Mouse (Mus musculus) heart, embryonic 13.5 days (tissue): ENCODE results near the gene Ptpre. TPM values are rescaled to one million over a fixed set of nuclear protein-coding genes. Genes with fewer than 3 reads are reported as not detected.
"Not testable (repeated sequence)": the region's sequence is repeated elsewhere in the genome, so short reads cannot be mapped to it uniquely, and the experiment has no call there.

Source experiments
- ATAC-seq: fragments of 200-750 bp; cut with Nextera tagmentation; 2 replicates; pipeline ENCODE4 v1.8.0; 2017; ENCODE audit warnings: moderate TSS enrichment; ENCODE audit not compliant: insufficient number of reproducible peaks, low FRiP score, low TSS enrichment; ENCODE audit errors: extremely low read depth
- H3K27ac ChIP-seq: fragments of 300-500 bp; sonication (generic); replicated peaks from 2 replicates; pipeline ENCODE4 v1.5.1; 2015; ENCODE audit warnings: moderate library complexity, mild to moderate bottlenecking, inconsistent platforms
- H3K27me3 ChIP-seq: fragments of 300-500 bp; sonication (generic); replicated peaks from 2 replicates; pipeline ENCODE4 v1.6.1; 2015; ENCODE audit warnings: mild to moderate bottlenecking, inconsistent platforms
- H3K36me3 ChIP-seq: fragments of 300-500 bp; sonication (generic); 2 replicates; pipeline ENCODE4 v1.6.1; 2015; ENCODE audit warnings: mild to moderate bottlenecking, inconsistent platforms
- H3K4me1 ChIP-seq: fragments of 300-500 bp; sonication (generic); 2 replicates; pipeline ENCODE4 v1.6.1; 2015; ENCODE audit warnings: inconsistent platforms
- H3K4me2 ChIP-seq: fragments of 300-500 bp; sonication (generic); 2 replicates; pipeline ENCODE4 v1.6.1; 2015; ENCODE audit warnings: inconsistent platforms, mild to moderate bottlenecking, moderate library complexity
- H3K4me3 ChIP-seq: fragments of 300-500 bp; sonication (generic); 2 replicates; pipeline ENCODE4 v1.5.1; 2015; ENCODE audit warnings: moderate library complexity, mild to moderate bottlenecking, inconsistent platforms
- H3K9ac ChIP-seq: fragments of 300-500 bp; sonication (generic); 2 replicates; pipeline ENCODE4 v1.6.1; 2015; ENCODE audit warnings: inconsistent platforms, mild to moderate bottlenecking, moderate library complexity
- H3K9me3 ChIP-seq: fragments of 300-500 bp; sonication (generic); 2 replicates; pipeline ENCODE4 v1.6.1; 2016; ENCODE audit warnings: inconsistent platforms
- WGBS: fragments of 180-500 bp; shearing (Covaris S2); methylation state at CpG from one replicate; pipeline ENCODE4 v1.1.7; 2015; ENCODE audit warnings: mixed read lengths; 5-methylcytosine and 5-hydroxymethylcytosine counted together
- polyA plus RNA-seq: library from polyadenylated mRNA; unstranded; fragments of >200 nt; fragmentation: Nextera tagmentation; extraction: Ambion mirVana; gene quantifications from 2 replicates; pipeline ENCODE4 v1.2.1, GENCODE M21; 2015

Gene Ptpre
- polyA plus RNA-seq, 1 experiment from 2014 or later = 3.1 TPM

DNA sequence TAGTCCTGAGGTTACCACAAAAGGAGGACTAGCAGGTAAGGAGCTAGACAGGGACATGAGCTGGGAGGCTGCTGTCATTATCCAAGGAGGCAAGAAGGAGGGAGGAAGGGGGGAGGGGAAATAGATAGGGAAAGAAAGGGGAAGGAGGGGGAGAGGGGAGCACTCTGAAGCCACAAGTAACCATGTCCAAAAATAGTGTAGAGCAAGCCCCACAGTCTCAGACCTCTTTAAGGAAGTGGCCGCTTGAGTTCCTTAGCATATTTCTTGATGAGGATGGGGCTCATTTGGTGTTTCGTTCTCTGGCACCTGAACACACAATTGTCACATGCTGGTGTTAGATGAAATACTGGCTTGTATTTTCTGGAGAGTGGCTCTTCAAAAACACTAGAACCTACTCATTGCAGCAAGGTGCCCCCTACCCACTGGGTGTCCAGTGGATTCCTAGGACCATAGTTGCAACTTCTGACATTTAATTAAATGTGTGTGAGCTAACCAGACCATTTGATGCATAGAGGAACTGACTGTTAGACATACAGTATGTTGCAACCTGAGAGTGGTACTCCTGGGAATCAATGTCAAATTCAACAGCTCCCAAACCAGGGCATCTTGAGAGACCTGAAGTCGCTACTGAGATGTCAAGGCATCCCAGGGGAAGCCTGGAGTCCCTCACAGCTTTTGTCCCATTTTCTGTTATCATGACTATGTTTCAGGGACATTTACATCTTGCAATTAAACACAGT is 19.6 kb downstream of the Ptpre start:
- Histone ChIP-seq H3K36me3 (no peaks in the 10 kb centered on the region), H3K4me3 (no peak overlapping the region), H3K27me3 (peaks cover 12% of the 10 kb centered on the region; the same call in 1 of the 2 replicates), H3K4me2 (no peak overlapping the region), H3K4me1 (peaks cover 1% of the 10 kb centered on the region), H3K9me3 (no peaks in the 10 kb centered on the region), H3K27ac (no peak overlapping the region), H3K9ac (no peak overlapping the region)
- WGBS = 58% methylated on average over 3 of the region's 3 CpGs
- no peak for ATAC-seq

GRCm38 (mm10) chr7:135560280-135560679 is 23.0 kb downstream of the Ptpre start:
- Histone ChIP-seq H3K9me3 (no peaks in the 10 kb centered on the region), H3K4me1 (no peaks in the 10 kb centered on the region), H3K36me3 (no peaks in the 10 kb centered on the region), H3K27ac (no peak overlapping the region), H3K9ac (no peak overlapping the region), H3K4me2 (no peak overlapping the region), H3K4me3 (no peak overlapping the region), H3K27me3 (peaks cover under 1% of the 10 kb centered on the region; the same call in 1 of the 2 replicates)
- 44% methylated on average over 1 of the region's 1 CpGs for WGBS
- no peak for ATAC-seq

DNA sequence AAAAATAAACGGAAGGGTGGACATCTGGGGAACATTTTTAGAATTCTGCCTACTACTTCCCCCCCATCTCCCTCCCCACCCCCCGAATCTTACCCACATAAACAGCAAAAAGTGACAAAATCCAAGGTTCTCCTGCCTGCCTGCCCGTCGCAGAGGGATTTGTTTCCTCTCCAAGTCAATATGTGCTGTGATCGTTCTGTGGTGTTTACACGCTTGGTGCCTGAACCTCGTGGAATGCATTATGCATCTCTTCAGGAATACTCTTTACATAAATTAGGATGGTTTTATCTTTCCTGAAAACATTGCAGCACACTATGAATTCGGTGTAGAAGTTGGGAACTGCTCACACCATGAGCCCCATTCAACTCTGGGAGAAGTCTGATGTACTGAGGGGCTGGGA is 26.7 kb downstream of the Ptpre start:
- no peak overlapping the region for H3K4me2 ChIP-seq
- no peaks in the 10 kb centered on the region for H3K9me3 ChIP-seq
- no peaks in the 10 kb centered on the region for H3K36me3 ChIP-seq
- no peak overlapping the region for H3K27ac ChIP-seq
- no peak overlapping the region for H3K9ac ChIP-seq
- 85% methylated on average over 8 of the region's 8 CpGs for WGBS
- H3K27me3 ChIP-seq = no peaks in the 10 kb centered on the region
- H3K4me1 ChIP-seq = no peaks in the 10 kb centered on the region
- H3K4me3 ChIP-seq = no peak overlapping the region
- no peak for ATAC-seq

DNA sequence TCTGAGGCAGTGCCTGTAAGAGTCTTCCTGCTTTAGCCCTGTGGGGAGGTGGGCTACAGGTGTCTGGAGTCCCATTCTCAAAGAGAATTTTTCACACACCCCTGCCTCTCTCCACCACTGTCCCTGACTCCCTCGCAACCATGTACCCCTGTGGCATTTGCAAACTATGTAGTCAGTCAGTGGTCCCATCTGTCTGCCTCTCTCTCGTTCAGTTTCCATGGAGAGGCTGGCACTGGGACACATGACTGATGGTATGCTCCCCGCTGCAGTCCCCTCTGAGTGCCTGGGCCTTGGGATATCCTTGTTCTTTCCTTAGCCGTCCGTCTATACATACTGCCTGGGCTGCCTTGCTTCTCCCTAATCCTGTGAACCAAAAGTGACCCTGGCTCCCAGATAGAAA is 28.7 kb downstream of the Ptpre start:
- no peak for ATAC-seq
- H3K9me3 ChIP-seq = no peaks in the 10 kb centered on the region
- no peak overlapping the region for H3K4me2 ChIP-seq
- H3K27ac ChIP-seq = no peak overlapping the region
- H3K27me3 ChIP-seq = no peaks in the 10 kb centered on the region
- no peak overlapping the region for H3K9ac ChIP-seq
- no peaks in the 10 kb centered on the region for H3K36me3 ChIP-seq
- H3K4me3 ChIP-seq = no peak overlapping the region
- H3K4me1 ChIP-seq = no peaks in the 10 kb centered on the region
- WGBS = 69% methylated on average over 5 of the region's 5 CpGs

- H3K4me2 ChIP-seq = no peak overlapping the region
- no peaks in the 10 kb centered on the region for H3K36me3 ChIP-seq
- ATAC-seq = no peak
- H3K9me3 ChIP-seq = no peaks in the 10 kb centered on the region
- no peak overlapping the region for H3K27ac ChIP-seq
- H3K27me3 ChIP-seq = no peaks in the 10 kb centered on the region
- no peak overlapping the region for H3K9ac ChIP-seq
- 48% methylated on average over 1 of the region's 1 CpGs for WGBS
- no peak overlapping the region for H3K4me3 ChIP-seq
- no peaks in the 10 kb centered on the region for H3K4me1 ChIP-seq
Observed at GRCm38 (mm10) chr7:135567582-135567981, 30.3 kb downstream of the Ptpre start.

DNA sequence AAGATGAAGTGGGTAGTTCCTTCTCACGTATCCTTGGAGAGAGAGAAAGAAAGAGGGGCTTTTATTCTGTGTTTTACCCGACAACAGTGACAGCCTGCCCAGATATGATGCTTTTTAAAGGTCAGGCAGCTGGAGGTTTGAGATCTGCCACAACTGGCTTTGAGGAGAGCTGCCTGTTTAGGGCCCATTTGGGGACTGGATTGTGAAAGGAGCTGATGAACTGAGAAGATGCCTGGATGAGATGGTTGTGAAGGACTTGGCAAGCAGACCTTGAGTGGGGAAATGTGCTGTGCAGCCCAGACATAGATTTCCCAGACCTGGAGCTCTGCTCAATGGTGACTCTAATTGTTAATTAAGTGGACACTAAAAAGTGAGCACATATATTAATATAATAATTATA is 31.3 kb downstream of the Ptpre start:
- no peaks in the 10 kb centered on the region for H3K36me3 ChIP-seq
- 55% methylated on average over 2 of the region's 2 CpGs for WGBS
- no peak overlapping the region for H3K27ac ChIP-seq
- no peak overlapping the region for H3K9ac ChIP-seq
- ATAC-seq = no peak
- H3K4me3 ChIP-seq = no peak overlapping the region
- no peak overlapping the region for H3K4me2 ChIP-seq
- no peaks in the 10 kb centered on the region for H3K9me3 ChIP-seq
- no peaks in the 10 kb centered on the region for H3K27me3 ChIP-seq
- H3K4me1 ChIP-seq = no peaks in the 10 kb centered on the region

- H3K36me3 ChIP-seq = no peaks in the 10 kb centered on the region
- no peak for ATAC-seq
- H3K9ac ChIP-seq = no peak overlapping the region
- H3K27me3 ChIP-seq = no peaks in the 10 kb centered on the region
- no peak overlapping the region for H3K4me2 ChIP-seq
- no peaks in the 10 kb centered on the region for H3K9me3 ChIP-seq
- H3K4me3 ChIP-seq = no peak overlapping the region
- no peak overlapping the region for H3K27ac ChIP-seq
- H3K4me1 ChIP-seq = no peaks in the 10 kb centered on the region
Observed at GRCm38 (mm10) chr7:135571392-135571791, 34.1 kb downstream of the Ptpre start.

DNA sequence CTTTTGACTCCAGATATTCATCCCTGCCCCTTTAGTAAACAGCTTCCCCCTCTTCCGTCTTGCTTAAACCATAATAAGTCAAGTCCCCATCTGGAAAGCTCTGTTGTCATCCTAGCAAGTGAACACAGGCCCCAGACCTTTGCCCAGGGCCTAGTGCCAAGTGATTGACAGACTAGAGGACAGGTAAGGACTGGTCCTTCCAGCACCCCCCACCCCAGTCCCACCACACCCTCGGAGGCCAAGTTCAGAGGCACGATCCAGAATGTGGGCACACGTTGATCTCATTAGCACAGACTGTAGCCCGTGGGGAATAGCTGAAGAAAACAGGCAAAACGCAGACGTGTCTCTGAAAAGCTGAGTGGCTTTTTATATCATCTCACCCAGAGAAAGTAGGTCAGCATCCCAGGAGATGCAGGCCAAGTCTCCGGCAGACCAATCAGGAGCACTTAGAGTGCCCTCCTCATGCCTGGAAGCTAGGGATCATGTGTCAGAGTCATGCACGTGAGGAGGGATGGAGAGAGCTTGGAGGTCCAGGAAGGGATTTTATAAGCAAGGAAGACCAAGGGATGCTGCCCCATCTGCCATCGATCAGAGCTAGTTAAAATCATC is 34.8 kb downstream of the Ptpre start:
- Histone ChIP-seq H3K4me2 (no peak overlapping the region), H3K4me3 (no peak overlapping the region), H3K36me3 (no peaks in the 10 kb centered on the region), H3K4me1 (no peaks in the 10 kb centered on the region), H3K9me3 (no peaks in the 10 kb centered on the region), H3K27me3 (no peaks in the 10 kb centered on the region), H3K27ac (no peak overlapping the region), H3K9ac (no peak overlapping the region)
- 63% methylated on average over 10 of the region's 10 CpGs for WGBS
- no peak for ATAC-seq

DNA sequence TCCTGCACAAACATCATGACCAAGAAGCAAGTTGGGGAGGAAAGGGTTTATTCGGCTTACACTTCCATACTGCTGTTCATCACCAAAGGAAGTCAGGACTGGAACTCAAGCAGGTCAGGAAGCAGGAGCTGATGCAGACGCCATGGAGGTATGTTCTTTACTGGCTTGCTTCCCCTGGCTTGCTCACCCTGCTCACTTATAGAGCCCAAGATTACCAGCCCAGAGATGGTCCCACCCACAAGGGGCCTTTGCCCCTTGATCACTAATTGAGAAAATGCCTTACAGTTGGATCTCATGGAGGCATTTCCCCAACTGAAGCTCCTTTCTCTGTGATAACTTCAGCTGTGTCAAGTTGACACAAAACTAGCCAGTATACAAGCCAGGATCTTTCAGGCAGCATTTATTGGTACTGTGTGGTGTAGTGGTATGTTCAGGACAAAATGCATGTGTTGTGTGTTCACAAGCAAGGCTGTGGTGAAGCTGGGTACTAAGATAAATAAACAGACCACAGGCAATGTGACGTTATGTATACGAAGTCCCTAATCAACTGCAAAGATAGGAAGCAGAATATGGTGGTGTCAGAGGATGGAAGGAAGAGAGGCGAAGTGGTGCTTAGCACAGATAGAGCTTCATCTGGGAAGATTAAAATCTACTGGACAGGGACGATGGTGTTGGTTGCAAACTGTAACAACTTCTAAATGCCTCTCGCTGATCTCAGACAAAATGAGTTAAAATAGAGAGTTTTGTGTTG is 38.2 kb downstream of the Ptpre start:
- H3K27ac ChIP-seq, H3K27me3 ChIP-seq, H3K4me3 ChIP-seq, H3K36me3 ChIP-seq, H3K4me1 ChIP-seq, H3K9me3 ChIP-seq, H3K9ac ChIP-seq, ATAC-seq, H3K4me2 ChIP-seq: not testable (repeated sequence)
- WGBS = 50% methylated on average over 7 of the region's 7 CpGs

- no peaks in the 10 kb centered on the region for H3K4me1 ChIP-seq
- ATAC-seq = no peak
- no peaks in the 10 kb centered on the region for H3K9me3 ChIP-seq
- H3K9ac ChIP-seq = no peak overlapping the region
- no peak overlapping the region for H3K4me3 ChIP-seq
- H3K27ac ChIP-seq = no peak overlapping the region
- no peak overlapping the region for H3K4me2 ChIP-seq
- WGBS = 75% methylated on average over 3 of the region's 3 CpGs
- peaks cover 2% of the 10 kb centered on the region for H3K27me3 ChIP-seq
- H3K36me3 ChIP-seq = no peaks in the 10 kb centered on the region
Observed at GRCm38 (mm10) chr7:135576329-135576728, 39.0 kb downstream of the Ptpre start.

DNA sequence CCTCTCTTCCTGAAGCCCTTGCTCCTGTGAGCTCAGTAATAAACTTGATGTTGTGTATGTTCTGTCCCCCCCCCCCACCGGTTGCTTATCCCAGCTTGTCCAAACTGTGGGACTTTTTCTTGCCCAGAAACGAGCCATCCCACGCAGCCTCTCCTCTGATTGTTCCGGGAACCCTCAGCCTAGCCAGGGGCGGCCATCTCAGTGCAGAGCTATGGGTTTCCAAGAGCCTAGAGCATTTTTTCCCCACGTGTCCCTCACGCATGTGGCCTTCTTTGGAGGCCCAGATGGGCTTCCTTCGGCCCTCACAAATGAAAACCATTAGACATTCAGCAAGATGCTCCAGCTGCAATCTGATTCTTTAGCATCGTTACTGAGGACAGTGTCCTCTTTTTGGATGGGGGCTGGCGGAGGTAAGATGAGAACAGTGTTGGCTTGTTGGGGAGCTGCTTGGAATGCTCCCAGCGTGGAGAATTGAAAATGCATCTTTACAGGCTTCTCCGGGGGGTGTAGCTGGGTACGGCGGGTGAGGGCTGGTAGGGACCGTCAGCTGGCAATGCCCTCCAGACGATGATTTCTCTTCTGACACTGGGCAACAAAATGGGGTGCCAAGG is 41.5 kb downstream of the Ptpre start:
- Histone ChIP-seq H3K36me3 (no peaks in the 10 kb centered on the region), H3K9ac (no peak overlapping the region), H3K4me2 (no peak overlapping the region), H3K9me3 (no peaks in the 10 kb centered on the region), H3K27ac (no peak overlapping the region), H3K27me3 (peaks cover 17% of the 10 kb centered on the region), H3K4me3 (no peak overlapping the region), H3K4me1 (no peaks in the 10 kb centered on the region)
- ATAC-seq = no peak
- 81% methylated on average over 16 of the region's 16 CpGs for WGBS
